Mouse (Mus musculus) kidney, adult 2 months (tissue): Measurements from ENCODE around the gene Tmem33.

Experiments used
- CTCF ChIP-seq: fragments of 200-500 bp; conservative IDR thresholded peaks from 2 replicates; pipeline ENCODE4 v1.5.1; 2011; ENCODE audit warnings: low read depth, mild to moderate bottlenecking, control low read depth, low read length, moderate library complexity, mixed read lengths; ENCODE audit not compliant: insufficient read depth, insufficient read length
- POLR2A ChIP-seq: fragments of 200-500 bp; IDR thresholded peaks from one replicate; pipeline ENCODE4 v1.6.1; 2011; ENCODE audit warnings: low read depth, low read length, control low read depth

GRCm38 (mm10) chr5:67227261-67227660 is 33.1 kb upstream of the Tmem33 start:
- no peak for TF ChIP-seq CTCF
- TF ChIP-seq POLR2A, result no peak
